Mouse (Mus musculus) CD4-positive, CD25-positive, alpha-beta regulatory T cell, adult 2 months (primary cell): ENCODE measurements around the gene Smyd4.
A peak's percentile ranks its signal among the peaks of the same experiment; 100 is the strongest.
"Not testable (repeated sequence)": the region's sequence is repeated elsewhere in the genome, so short reads cannot be mapped to it uniquely, and the experiment has no call there.

Source experiments
- DNase-seq: peaks from one replicate; pipeline ENCODE4 v3.0.0-alpha.2; 2012; ENCODE audit warnings: low read depth, low spot score

Smyd4 gene

DNA sequence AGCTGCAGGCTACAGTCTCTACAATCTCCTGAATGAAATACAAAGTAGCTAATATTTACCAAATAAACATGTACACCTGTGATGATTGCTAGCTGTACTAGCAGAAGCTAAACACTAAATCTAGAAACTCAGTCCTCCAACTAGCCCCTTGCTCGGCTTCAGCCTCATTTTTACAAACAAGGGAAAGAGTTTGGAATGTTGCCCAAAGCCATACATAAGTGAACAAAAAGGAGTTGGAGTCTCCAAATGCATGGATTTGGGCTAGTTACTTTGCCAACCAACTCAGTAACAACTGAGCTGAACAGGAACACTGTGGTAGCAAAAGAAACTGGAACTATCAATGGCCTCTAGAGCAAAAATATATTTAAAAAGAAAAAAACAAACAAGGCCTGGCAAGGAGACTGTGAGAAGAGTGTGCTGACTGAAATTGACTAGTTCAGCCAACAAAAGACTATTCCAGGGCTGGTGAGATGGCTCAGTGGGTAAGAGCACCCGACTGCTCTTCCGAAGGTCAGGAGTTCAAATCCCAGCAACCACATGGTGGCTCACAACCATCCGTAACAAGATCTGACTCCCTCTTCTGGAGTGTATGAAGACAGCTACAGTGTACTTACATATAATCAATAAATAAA, 1.6 kb upstream of the Smyd4 start:
- DNase-seq, result no peak

DNA sequence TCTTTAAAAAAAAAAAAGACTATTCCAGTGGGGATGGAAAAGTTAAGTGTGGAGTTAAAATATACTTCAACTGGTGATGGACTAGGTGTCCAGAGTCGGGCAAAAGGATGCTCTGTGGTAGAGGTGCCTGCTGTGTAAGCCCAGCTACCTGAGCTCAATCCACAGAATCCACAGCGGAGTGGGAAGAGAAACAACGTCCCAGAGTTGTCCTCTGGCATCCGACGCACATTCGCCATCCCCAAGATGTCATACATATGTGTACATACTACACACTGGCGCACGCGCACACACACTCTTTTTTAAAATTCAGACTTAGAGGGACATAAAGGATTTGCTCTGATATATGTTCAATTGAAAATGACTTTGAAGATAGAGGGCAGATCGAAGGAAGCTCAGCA, 1.0 kb upstream of the Smyd4 start:
- DNase-seq, result no peak

DNA sequence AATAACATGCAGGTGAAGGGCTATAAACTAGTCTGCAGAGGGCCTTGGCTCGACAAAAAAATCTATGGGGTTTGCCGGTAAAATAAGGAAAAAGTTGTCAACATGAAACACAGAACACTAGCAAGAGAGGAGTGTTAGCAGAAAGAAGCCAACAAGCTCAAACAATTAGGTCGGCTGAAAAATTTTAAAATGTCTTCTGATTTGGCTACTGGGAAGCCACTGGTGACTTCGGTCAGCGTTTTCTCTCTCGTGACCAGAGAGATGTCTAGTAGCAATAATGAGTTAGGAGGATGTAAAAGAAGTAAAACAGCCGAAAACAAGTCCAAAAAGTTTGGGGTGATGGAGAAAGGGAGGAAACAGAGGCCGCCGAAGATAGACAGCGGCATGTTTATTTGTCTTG, 637 bp upstream of the Smyd4 start:
- DNase-seq, result no peak

DNA sequence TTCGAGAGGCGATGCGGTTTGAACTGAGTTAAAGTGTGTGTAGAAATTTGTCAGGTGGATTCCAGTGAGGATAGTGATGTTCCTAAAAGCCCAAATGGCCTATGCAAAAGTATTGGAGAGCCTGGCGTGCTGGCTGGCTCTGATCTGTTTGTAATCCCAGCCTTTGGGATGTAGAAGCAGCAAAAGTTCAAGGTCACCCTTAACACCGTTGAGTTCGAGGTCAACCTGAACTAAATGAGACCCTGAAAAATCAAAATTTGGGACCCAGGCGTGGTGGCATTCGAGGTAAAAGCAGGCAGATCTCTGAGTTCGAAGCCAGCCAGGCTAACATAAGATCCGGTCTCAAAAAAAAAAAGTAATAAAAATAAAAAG, 643 bp downstream of the Smyd4 start:
- DNase-seq, result no peak

DNA sequence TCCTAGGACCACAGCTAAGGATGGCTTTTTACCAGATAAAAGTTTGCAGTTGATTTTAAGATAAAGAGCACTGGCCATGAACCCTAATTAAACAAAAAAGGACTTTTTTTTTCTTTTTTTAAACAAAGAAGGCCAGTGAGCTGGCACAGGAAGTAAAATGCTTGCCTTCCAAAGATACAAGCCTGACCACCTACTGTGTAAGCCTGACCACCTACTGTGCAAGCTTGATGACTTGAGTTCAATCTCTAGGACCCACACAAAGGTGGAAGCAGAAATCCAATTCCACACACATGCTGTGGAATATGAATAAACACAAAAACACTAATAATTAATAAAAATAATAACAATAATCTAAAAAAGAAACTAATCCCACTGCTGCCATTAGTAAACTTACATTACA, 3.0 kb downstream of the Smyd4 start:
- no peak for DNase-seq

DNA sequence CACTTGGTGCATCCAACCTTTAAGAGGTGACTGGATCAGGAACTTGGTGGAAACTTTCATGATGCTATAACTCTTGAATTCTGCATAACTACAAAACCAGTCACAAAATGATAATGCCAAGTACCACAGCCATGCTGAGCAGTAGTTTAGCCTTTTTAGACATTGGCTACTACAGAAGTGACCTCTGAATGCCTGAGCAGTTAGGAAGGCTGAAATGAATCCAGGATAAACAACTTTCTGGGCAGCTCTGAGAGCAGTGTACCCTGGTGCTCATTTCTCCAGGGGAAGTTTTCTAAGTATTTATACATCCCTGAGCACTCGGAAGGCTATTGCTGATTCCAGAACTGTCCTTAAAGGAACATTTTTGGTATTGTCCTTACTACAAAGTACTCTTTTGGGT, 7.2 kb downstream of the Smyd4 start:
- no peak for DNase-seq

DNA sequence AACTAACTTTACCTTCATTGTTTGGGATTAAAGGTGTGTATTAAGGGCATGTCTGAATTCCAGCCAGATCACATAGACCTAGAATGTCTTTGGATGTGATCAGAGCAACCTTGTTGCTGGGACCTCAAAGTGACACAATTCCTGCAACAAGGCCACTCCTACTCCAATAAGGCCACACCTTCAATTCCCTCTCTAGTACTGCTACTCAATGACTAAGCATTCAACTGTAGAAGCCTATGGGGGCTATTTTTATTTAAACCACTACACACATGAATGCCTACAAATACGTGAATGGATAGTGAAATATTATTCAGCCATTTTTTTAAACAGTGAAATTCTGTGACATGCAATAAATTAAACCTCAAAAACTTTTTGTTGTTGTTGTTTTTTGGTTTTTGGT, 28.9 kb downstream of the Smyd4 start:
- no peak for DNase-seq

DNA sequence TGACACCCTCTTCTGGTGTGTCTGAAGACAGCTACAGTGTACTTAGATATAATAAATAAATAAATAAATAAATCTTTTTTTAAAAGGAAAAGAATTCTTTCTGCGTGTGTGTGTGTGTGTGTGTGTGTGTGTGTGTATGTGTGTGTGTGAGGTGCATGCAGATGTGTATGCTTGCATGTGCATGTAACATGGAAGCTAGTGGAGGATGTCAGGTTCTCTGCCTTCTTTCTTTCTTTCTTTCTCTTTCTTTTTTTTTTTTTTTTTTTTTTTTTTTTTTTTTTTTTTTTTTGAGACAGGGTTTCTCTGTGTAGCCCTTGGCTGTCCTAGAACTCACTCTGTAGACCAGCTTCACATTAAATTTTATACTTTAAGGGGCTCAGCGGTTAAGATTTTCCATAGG, 30.6 kb downstream of the Smyd4 start:
- DNase-seq, result not testable (repeated sequence)

DNA sequence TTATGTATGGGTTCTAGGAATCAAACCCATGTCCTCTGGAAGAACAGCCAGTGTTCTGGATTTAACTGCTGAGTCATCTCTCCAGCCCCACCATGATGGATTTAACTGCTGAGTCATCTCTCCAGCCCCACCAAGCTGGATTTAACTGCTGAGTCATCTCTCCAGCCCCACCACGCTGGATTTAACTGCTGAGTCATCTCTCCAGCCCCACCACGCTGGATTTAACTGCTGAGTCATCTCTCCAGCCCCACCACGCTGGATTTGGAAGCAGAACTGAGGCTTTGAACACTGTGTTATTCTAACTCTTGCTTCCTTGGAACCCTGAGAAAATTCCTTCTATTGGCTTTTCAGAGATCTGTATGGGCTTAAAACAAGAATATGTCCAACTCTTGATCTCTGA, 35.3 kb downstream of the Smyd4 start:
- not testable (repeated sequence) for DNase-seq

DNA sequence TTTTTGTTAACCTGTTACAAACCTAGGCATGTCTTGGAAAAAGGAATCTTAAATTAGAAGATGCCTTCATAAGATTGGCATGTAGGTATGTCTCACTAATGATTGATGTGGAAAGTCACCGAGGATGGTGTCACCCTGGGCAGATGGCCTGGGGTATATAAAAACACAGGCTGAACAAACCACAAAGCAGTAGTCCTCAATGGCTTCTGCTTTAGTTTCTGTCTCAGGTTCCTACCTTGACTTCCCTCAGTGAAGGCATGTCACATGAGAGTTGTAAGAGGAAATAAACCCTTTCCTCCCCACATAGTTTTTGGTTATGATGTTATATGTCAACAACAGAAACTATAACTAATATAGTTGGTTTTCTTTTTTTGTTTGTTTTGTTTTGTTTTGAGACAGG, 47.4 kb downstream of the Smyd4 start:
- DNase-seq, result no peak

DNA sequence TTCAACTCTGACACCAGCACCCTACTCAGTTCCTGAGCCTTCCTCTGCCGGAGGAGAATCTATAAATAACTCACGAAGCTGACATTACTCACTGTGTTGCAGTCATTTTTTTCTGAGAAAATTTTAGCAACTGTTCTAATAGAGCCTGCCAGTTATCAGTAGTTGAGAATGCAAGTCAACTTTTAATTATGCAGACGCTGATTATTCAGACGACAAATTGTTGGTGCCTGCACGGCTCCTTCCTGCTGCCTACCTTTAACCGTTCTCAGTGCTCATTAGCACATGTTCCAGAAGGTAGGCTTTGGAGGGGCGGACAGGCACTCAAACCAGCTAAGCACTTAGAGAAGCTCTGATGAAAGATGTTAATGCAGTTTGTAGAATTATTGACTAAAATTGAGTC, 49.2 kb downstream of the Smyd4 start:
- DNase-seq, result no peak

DNA sequence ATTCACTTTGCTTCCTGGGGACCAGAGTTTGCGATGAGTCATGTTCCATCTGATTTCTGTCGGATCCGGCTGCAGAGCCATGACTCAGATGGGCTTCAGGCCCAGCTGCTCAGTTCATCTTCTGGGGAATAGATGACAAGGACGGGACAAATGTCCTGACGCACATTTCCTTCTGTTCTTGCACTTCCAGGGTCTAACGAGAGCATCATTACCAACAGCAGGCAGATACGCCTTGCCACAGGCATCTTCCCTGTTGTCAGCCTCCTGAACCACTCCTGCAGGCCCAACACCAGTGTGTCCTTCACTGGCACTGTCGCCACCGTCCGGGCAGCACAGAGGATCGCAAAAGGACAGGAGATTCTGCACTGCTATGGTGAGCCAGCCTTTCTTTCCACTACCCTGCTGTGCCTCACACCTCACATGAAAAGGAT, 51.2 kb downstream of the Smyd4 start:
- DNase-seq, result no peak

DNA sequence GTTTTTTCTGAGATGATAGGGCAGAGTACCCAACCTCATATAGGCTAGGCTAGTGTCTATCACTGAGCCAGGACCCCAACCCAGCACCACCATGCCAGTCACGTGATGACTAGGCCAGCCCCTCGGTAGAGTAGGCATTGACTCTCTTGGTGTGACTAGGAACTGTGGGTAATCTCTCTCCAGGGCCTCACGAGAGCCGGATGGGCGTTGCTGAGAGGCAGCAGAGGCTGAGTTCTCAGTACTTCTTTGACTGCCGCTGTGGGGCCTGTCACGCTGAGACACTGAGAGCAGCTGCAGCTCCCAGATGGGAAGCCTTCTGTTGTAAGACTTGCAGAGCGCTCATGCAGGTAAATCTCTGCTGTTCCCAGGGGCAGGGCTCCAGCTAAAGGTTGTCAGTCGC, 51.9 kb downstream of the Smyd4 start:
- no peak for DNase-seq

DNA sequence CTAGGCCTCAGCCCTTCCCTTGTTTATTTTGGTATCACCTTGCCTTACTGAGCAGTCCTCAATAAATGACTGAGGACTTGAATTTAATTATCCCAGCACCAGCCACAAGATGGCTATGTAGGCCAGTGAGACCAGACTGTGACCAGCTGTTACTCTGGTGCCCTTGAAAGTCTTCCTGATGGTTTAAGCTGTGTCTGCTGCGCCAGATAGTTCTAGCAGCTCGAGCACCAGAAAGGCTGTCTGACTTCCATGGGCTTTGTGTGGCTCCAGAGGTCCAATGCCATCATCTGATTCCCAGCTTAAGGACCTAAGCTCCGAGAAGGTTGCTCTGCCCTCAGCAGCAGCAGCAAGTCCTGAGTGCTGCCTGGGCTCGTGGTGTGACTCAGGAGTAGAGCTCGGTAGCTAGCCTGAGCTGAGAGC, 54.0 kb downstream of the Smyd4 start:
- DNase-seq, result peak; percentile 65

DNA sequence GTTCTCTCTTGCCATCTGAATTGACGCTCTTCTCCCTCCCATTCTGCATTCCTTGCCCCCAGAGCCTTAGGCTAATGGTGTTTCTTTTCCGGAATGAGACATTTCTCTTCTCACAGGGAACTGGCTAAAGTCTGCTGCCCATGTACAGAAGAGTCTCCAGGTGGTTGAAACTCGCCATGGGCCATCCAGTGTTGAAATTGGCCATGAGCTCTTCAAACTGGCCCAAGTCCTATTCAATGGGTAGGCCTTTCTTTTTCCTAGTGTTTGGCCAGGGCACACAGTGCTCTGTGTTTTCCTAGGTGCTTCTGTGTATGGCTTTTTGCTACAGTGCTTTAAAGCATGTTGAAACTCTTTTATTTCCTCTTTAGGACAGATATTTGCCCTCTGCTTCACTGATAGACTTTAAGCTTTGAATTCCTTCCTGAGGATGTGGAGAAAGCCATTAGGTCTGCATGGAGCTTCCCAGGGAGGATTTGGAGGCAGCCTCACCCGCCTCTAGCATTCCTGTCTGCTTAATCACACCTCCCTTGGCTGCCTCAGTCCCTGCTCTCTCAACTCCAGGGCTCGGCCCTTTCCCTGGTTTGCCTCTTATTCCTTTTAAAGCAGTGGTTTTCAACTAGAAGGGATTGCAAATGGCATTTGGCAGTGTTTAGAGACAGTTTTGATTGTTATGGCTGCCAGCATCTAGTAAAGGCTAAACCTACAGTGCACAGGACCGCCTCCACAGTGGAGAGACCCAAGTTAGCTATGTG, 55.2 kb downstream of the Smyd4 start:
- DNase-seq, result no peak

DNA sequence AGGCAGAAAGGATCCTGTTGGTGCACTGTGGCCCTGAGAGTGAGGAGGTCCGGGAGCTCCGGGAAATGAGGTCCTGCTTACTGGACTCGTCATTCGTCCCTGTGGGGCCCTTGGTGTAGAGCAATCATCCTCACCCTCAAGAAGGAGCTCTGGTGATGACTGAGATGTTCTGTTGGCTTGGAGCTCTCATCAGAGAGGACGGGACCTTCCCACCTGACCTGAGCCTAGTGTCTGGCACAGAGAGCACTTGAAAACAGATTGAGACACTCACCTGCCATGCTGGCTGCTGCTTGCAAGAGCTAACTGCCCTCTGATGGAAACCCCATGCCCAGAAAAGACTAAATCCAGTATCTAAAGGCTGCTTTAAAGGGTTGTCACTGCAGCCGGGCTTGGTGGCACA, 56.6 kb downstream of the Smyd4 start:
- no peak for DNase-seq

DNA sequence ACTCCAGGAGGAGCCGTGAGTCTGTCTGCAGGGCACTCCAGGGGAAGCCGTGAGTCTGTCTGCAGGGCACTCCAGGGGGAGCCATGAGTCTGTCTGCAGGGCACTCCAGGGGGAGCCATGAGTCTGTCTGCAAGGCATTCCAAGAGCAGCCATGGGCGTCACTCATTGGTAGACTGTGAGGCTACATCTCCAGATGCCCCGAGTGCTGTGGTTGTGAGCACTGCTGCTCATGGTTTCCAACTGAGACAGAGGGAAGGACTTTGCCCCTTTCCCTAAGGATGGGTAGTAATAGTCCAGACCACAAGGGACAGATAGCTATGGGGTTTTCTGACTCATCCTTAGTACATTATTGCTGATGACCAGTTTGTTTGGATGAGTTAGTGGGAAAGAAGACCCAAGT, 57.9 kb downstream of the Smyd4 start:
- no peak for DNase-seq

DNA sequence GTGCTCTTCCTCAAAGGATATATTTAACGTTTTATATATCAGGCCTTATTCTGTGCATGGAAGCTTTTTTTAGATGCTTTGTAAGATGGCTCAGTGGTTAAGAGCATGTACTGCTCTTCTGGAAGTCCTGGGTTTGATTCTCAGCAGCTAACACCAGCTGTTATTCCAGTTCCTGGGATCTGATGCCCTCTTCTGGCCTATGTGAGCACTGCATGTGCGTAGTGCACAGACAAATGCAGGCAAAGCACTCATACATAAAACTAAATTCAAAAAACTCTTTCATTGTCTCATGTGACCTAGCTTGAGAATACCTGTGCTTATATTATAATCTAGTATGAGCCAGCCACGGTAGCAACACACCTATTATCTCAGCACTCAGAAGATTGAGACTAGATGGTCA, 58.6 kb downstream of the Smyd4 start:
- peak; percentile 75 for DNase-seq

DNA sequence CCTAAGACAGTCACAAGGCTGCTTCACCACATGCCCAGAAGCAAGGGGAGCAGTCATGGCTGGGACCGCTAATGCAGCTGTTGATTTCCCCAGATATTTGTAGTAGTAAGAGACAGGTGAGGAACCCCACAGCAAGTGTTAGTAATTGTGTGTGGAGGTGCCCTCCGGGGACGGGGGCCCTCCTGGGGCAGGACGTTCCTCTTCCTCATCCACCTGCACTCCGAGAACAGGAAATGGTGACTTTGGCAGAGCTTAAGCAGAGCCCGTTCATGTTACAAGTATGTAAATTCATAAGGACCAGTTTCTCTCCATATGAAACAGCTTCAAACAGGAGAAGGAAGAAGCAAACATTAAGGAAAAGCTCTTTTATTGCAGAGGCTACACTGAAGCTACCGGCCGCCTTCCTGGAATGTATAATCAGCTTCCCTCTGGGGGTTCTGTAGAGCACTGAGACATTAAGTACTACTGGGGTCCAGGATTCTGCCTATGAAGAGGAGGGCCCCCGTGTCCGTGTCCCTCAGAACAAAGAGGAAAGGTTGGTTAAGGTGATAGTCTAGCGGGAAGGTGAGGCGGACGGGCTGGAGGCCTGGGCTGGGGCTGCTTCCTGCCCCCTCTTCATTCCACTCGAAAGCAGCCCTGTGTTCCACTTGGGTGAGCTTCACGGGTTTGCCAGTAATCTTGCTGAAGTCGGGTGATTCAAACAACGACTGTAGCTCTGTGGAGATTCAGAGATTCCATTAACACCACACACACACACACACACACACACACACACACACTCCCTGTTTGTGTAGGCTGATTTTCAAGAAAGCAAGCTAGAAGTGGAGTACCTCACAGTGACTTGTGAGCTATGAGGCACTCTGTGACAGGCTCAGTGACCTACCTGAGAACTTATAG, 61.7 kb downstream of the Smyd4 start:
- DNase-seq, result peak; percentile 49

DNA sequence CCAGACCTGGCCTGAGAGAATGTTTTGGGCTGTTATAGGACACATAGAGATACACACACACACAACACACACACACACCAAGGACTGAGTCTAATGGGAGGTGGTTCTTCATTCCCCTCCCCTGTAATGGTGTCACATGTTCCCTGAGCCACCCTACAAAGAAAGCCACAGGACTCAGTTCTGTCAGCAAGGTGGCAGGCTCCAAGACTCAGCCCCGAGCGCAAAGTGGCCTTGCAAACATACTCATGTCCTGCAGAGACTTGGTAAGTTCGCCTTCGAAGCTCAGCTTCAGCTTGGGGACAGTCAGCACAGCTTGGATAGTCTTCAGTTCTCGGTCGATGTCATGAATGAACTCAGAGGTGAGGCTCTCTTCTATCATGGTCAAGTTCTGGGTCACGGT, 62.4 kb downstream of the Smyd4 start:
- peak; percentile 27 for DNase-seq

DNA sequence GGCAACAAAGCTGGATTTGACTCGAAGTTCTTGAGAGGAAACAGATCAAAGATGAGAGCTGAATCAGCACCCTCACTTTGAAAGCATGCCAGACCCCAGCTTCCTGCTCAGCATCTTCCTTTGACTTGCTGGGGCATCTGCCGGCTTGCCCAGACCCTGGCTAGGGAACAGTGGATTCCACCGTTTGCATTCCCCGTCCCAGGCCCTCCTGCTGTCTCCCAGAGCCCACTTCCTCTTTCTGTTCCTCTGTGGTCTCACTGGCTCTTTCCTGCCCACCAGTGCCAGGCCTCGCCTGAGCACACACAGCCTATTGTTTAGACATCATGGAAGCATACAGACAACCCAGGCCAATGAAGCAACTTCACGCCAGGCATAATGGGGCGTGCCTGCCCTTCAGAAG, 66.9 kb downstream of the Smyd4 start:
- DNase-seq, result peak; percentile 43

DNA sequence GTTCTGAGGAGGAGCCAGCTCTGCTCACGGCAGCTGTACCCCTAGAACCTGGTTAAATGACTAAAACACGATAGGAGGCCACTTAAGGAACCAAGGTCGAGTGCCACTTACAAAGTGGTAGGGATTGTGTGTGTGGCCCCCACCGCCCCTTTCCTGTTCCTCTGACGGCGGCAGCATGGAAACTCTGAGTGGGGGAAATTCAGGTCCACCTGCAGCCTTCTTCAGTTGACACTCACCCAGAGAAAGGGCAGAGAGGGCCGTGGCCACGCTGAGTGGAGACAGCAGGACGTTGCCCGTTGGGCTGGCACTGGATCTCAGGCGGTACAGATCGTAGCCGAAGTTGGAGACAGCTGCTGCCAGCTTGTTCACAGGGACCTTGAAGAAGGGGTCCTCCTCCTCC, 67.8 kb downstream of the Smyd4 start:
- peak; percentile 26 for DNase-seq

DNA sequence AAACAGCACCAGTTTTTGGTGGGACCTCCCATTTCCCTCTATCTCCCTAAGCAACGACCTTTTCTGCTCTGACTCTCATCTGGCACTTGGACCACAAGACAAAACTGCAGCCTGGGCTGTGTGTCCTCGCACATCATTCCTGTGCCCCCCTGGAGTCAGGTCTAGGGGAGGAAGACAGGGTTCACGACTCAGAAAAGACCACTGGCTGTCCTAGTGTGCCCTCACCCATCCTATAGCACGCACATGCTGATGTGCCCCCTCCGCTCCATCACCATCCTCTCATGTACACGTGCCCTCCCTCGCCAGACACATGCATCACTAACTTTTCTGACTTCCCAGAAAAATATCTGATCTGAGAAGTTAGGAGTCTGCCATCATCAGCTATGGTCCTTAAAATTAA, 71.8 kb downstream of the Smyd4 start:
- DNase-seq, result no peak
